Mouse (Mus musculus): ENCODE data around the gene Marc1. TPM values are rescaled to one million over a fixed set of nuclear protein-coding genes. Genes with fewer than 3 reads are reported as not detected.

Marc1 gene
- total RNA-seq, 2 experiments from 2014 or later = not detected

GRCm38 (mm10) chr1:184771891-184772249 is 39.2 kb downstream of the Marc1 start:
- DNase-seq = no peak
- intact Hi-C loops (cut with DNase I) = loop anchor here (2.0 to 5.0 kb wide), 2 partner anchors 29 to 325 kb away; no protein-coding TSS in a partner anchor

- intact Hi-C loops (cut with DNase I) = loop anchor here (2.0 to 5.0 kb wide), 2 partner anchors 29 to 324 kb away; no protein-coding TSS in a partner anchor
Observed at GRCm38 (mm10) chr1:184771202-184771890, 39.8 kb downstream of the Marc1 start.

GRCm38 (mm10) chr1:184763866-184764265 is 47.2 kb downstream of the Marc1 start:
- intact Hi-C loops (cut with DNase I) = no loop called here
- DNase-seq = no peak

More at GRCm38 (mm10) chr1:184771202-184771890, 39.8 kb downstream of the Marc1 start:
- peak; percentile 89 to 93 for DNase-seq

GRCm38 (mm10) chr1:184762941-184763340 is 48.2 kb downstream of the Marc1 start:
- DNase-seq = no peak
- intact Hi-C loops (cut with DNase I) = no loop called here

GRCm38 (mm10) chr1:184761988-184762387 is 49.1 kb downstream of the Marc1 start:
- no peak for DNase-seq
- intact Hi-C loops (cut with DNase I) = no loop called here

- intact Hi-C loops (cut with DNase I) = no loop called here
Observed at GRCm38 (mm10) chr1:184752671-184753070, 58.4 kb downstream of the Marc1 start.

GRCm38 (mm10) chr1:184750114-184750664 is 60.9 kb downstream of the Marc1 start:
- intact Hi-C loops (cut with DNase I) = no loop called here

More at GRCm38 (mm10) chr1:184752671-184753070, 58.4 kb downstream of the Marc1 start:
- DNase-seq = no peak

GRCm38 (mm10) chr1:184748692-184749152 is 62.4 kb downstream of the Marc1 start:
- DNase-seq = peak; percentile 60 to 71
- intact Hi-C loops (cut with DNase I) = no loop called here

More at GRCm38 (mm10) chr1:184750114-184750664, 60.9 kb downstream of the Marc1 start:
- no peak for DNase-seq

GRCm38 (mm10) chr1:184737876-184738479 is 73.1 kb downstream of the Marc1 start:
- intact Hi-C loops (cut with DNase I) = loop anchor here (1.0 to 5.0 kb wide), 4 partner anchors 289 to 471 kb away; no protein-coding TSS in a partner anchor
- DNase-seq = peak; percentile 69 to 77

GRCm38 (mm10) chr1:184737228-184737627 is 73.9 kb downstream of the Marc1 start:
- no peak for DNase-seq
- intact Hi-C loops (cut with DNase I) = loop anchor here (2.0 to 5.0 kb wide), 3 partner anchors 288 to 450 kb away; no protein-coding TSS in a partner anchor

Small RNAs within 50 kb of the gene (microRNA-seq; reads per million reads assigned to microRNA genes)
- 168 to 317 reads per million in 2 experiments for gene Mir1981

Other genes with a start within 250 kb of the Marc1 start
- 10 to 100 TPM; 17.7 to 23.1 TPM for gene Hlx, start 78.7 kb downstream of the Marc1 start, total RNA-seq (2021)
- 100 to 1,000 TPM; 121 to 126 TPM for gene Marc2, start 35.1 kb upstream of the Marc1 start, total RNA-seq (2021)
- 10 to 100 TPM; 24.1 to 30.3 TPM for gene C130074G19Rik, start 71.9 kb upstream of the Marc1 start, total RNA-seq (2021)
- 1 to 10 TPM; 6.6 to 7.0 TPM for gene Mark1, start 188.3 kb upstream of the Marc1 start, total RNA-seq (2021)

Data from heart, postnatal 14 days (tissue).